Mouse (Mus musculus) kidney, adult 2 months (tissue): ENCODE measurements around the gene Nt5c3.

Experiments used
- CTCF ChIP-seq: fragments of 200-500 bp; conservative IDR thresholded peaks from 2 replicates; pipeline ENCODE4 v1.5.1; 2011; ENCODE audit warnings: low read depth, mild to moderate bottlenecking, control low read depth, low read length, moderate library complexity, mixed read lengths; ENCODE audit not compliant: insufficient read depth, insufficient read length
- POLR2A ChIP-seq: fragments of 200-500 bp; IDR thresholded peaks from one replicate; pipeline ENCODE4 v1.6.1; 2011; ENCODE audit warnings: low read depth, low read length, control low read depth

- TF ChIP-seq CTCF (no peak), POLR2A (no peak)
Observed at GRCm38 (mm10) chr6:56917578-56918368, 6.0 kb downstream of the Nt5c3 start.
